Mouse (Mus musculus) liver, embryonic 14.5 days (tissue): ENCODE results near the gene Dnah8. TPM values are rescaled to one million over a fixed set of nuclear protein-coding genes. Genes with fewer than 3 reads are reported as not detected.

Experiments used
- ATAC-seq: fragments of 200-750 bp; cut with Nextera tagmentation; 2 replicates; pipeline ENCODE4 v1.8.0; 2017; ENCODE audit warnings: moderate number of reproducible peaks, mild to moderate bottlenecking, moderate library complexity; ENCODE audit not compliant: insufficient read depth
- DNase-seq, 3 experiments: peaks; one replicate each; pipeline ENCODE4 v3.0.0-alpha.2; 2012 to 2013; ENCODE audit warnings: low read depth in 3 of 3, low spot score in 3 of 3
- H3K27ac ChIP-seq: fragments of 300-500 bp; sonication (generic); 2 replicates; pipeline ENCODE4 v1.5.1; 2014; ENCODE audit warnings: moderate library complexity, mild to moderate bottlenecking, control low read depth, inconsistent platforms
- H3K27me3 ChIP-seq: fragments of 300-500 bp; sonication (generic); 2 replicates; pipeline ENCODE4 v1.6.1; 2014; ENCODE audit warnings: mild to moderate bottlenecking, low read length, moderate library complexity; ENCODE audit not compliant: control insufficient read depth, insufficient read depth
- H3K36me3 ChIP-seq: fragments of 300-500 bp; sonication (generic); replicated peaks from 2 replicates; pipeline ENCODE4 v1.6.1; 2014; ENCODE audit warnings: low read depth; ENCODE audit not compliant: control insufficient read depth, insufficient read depth
- H3K4me1 ChIP-seq, 2 experiments: fragments of 200-500 bp in 1 of 2; fragments of 300-500 bp in 1 of 2; sonication (generic) in 1 of 2; replicated peaks; 2 replicates each; pipeline ENCODE4 v1.6.1; 2012 to 2014; ENCODE audit warnings: antibody characterized with exemption in 1 of 2, inconsistent platforms in 1 of 2, low read length in 1 of 2; ENCODE audit not compliant: control insufficient read depth in 2 of 2, insufficient read depth in 2 of 2
- H3K4me2 ChIP-seq: fragments of 300-500 bp; sonication (generic); 2 replicates; pipeline ENCODE4 v1.6.1; 2014; ENCODE audit warnings: low read depth, mild to moderate bottlenecking, control low read depth, moderate library complexity
- H3K4me3 ChIP-seq, 2 experiments: fragments of 200-500 bp in 1 of 2; fragments of 300-500 bp in 1 of 2; sonication (generic) in 1 of 2; 2 replicates each; pipeline ENCODE4 v1.5.1; 2012 to 2014; ENCODE audit warnings: low read depth in 2 of 2, low read length in 2 of 2, mild to moderate bottlenecking in 2 of 2, control low read depth in 1 of 2, inconsistent platforms in 1 of 2, moderate library complexity in 1 of 2; ENCODE audit not compliant: insufficient read depth in 1 of 2
- H3K9ac ChIP-seq: fragments of 300-500 bp; sonication (generic); replicated peaks from 2 replicates; pipeline ENCODE4 v1.6.1; 2014; ENCODE audit warnings: mild to moderate bottlenecking, control low read depth, moderate library complexity
- H3K9me3 ChIP-seq: fragments of 300-500 bp; sonication (generic); 2 replicates; pipeline ENCODE4 v1.6.1; 2016; ENCODE audit warnings: low read length, mixed read lengths; ENCODE audit not compliant: control insufficient read depth
- CTCF ChIP-seq: IDR thresholded peaks from 2 replicates; pipeline ENCODE4 v1.5.1; 2016; ENCODE audit warnings: antibody characterized with exemption, low read depth, control low read depth
- EP300 ChIP-seq: IDR thresholded peaks from 2 replicates; pipeline ENCODE4 v1.6.1; 2016; ENCODE audit warnings: antibody characterized with exemption, low read depth
- WGBS: fragments of 180-500 bp; shearing (Covaris S2); extraction: QIAGEN DNeasy Blood & Tissue Kit; methylation state at CpG from one replicate; pipeline ENCODE4 v1.1.7; 2014; ENCODE audit not compliant: insufficient replicate concordance; 5-methylcytosine and 5-hydroxymethylcytosine counted together
- polyA plus RNA-seq, 2 experiments: library from polyadenylated mRNA; depleted of rRNA in 1 of 2; stranded (reverse) in 1 of 2; unstranded in 1 of 2; fragments of >200 nt; fragmentation: Nextera tagmentation in 1 of 2; extraction: Ambion mirVana in 1 of 2; gene quantifications; 2 replicates each; pipeline versions ENCODE4 v1.2.1 to v1.2.3; 2012 to 2014

Dnah8 gene
- polyA plus RNA-seq, 2 experiments, result 0.83 to 1.8 TPM

GRCm38 (mm10) chr17:30672556-30672955, 48.4 kb downstream of the Dnah8 start:
- Histone ChIP-seq H3K27me3 (no peaks in the 10 kb centered on the region), H3K9me3 (no peaks in the 10 kb centered on the region), H3K4me2 (no peak overlapping the region), H3K36me3 (no peaks in the 10 kb centered on the region), H3K4me1 (no peaks in the 10 kb centered on the region), H3K4me3 (no peak overlapping the region), H3K9ac (no peak overlapping the region), H3K27ac (no peak overlapping the region)
- 64% methylated on average over 4 of the region's 4 CpGs for WGBS
- ATAC-seq, result no peak
- TF ChIP-seq CTCF, result no peak
- TF ChIP-seq EP300, result no peak
- DNase-seq, result no peak

GRCm38 (mm10) chr17:30673023-30673422, 48.9 kb downstream of the Dnah8 start:
- WGBS, result 78% methylated on average over 6 of the region's 6 CpGs
- Histone ChIP-seq H3K4me3 (no peak overlapping the region), H3K27ac (no peak overlapping the region), H3K4me1 (no peaks in the 10 kb centered on the region), H3K9ac (no peak overlapping the region), H3K27me3 (no peaks in the 10 kb centered on the region), H3K9me3 (no peaks in the 10 kb centered on the region), H3K4me2 (no peak overlapping the region), H3K36me3 (no peaks in the 10 kb centered on the region)
- no peak for ATAC-seq
- DNase-seq, result no peak
- peak; percentile 43 for TF ChIP-seq CTCF
- TF ChIP-seq EP300, result no peak

GRCm38 (mm10) chr17:30675021-30675740, 51.0 kb downstream of the Dnah8 start:
- TF ChIP-seq EP300 (no peak), CTCF (no peak)
- ATAC-seq (no peak), DNase-seq (no peak)
- no peak overlapping the region for H3K27ac ChIP-seq
- H3K9me3 ChIP-seq, result no peaks in the 10 kb centered on the region
- WGBS, result 73% methylated on average over 9 of the region's 9 CpGs
- no peak overlapping the region for H3K9ac ChIP-seq
- no peaks in the 10 kb centered on the region for H3K27me3 ChIP-seq
- no peak overlapping the region for H3K4me3 ChIP-seq
- H3K36me3 ChIP-seq, result no peaks in the 10 kb centered on the region
- no peak overlapping the region for H3K4me2 ChIP-seq
- no peaks in the 10 kb centered on the region for H3K4me1 ChIP-seq

- no peak overlapping the region for H3K4me3 ChIP-seq
- H3K36me3 ChIP-seq, result no peaks in the 10 kb centered on the region
- 87% methylated on average over 10 of the region's 10 CpGs for WGBS
- no peak overlapping the region for H3K27ac ChIP-seq
- H3K4me1 ChIP-seq, result no peaks in the 10 kb centered on the region
- no peaks in the 10 kb centered on the region for H3K9me3 ChIP-seq
- TF ChIP-seq CTCF (no peak), EP300 (no peak)
- ATAC-seq (no peak), DNase-seq (no peak)
- H3K4me2 ChIP-seq, result no peak overlapping the region
- H3K9ac ChIP-seq, result no peak overlapping the region
- H3K27me3 ChIP-seq, result no peaks in the 10 kb centered on the region
Measured at GRCm38 (mm10) chr17:30678523-30678922, 54.4 kb downstream of the Dnah8 start.

- Histone ChIP-seq H3K4me2 (no peak overlapping the region), H3K4me1 (no peaks in the 10 kb centered on the region), H3K4me3 (no peak overlapping the region), H3K27me3 (no peaks in the 10 kb centered on the region), H3K36me3 (no peaks in the 10 kb centered on the region), H3K9me3 (no peaks in the 10 kb centered on the region), H3K27ac (no peak overlapping the region), H3K9ac (no peak overlapping the region)
- ATAC-seq, result no peak
- 74% methylated on average over 4 of the region's 4 CpGs for WGBS
- TF ChIP-seq CTCF, result peak; percentile 13; the same call in 1 of the 2 replicates
- no peak for TF ChIP-seq EP300
- no peak for DNase-seq
Measured at GRCm38 (mm10) chr17:30679612-30680011, 55.5 kb downstream of the Dnah8 start.
